16 mouse cellular contexts compared by ENCODE assay signal in genomic region chr11:18944972-18945625, GRCm38 (mm10).
DNase-seq lines count a peak whose midpoint lies in the region; ATAC-seq and TF ChIP-seq lines count a peak whose summit lies in the region.
"Had no signal": no experiment of that assay in that cellular context is flagged by ENCODE, and none has a peak within 500 bp of the region (broad histone marks: within the 10 kb centered on the region; RNA-seq: fewer than 3 reads in every experiment).

No protein-coding gene starts in this region.

- H3K4me1 ChIP-seq in heart, adult 2 months (ENCODE audit: control insufficient read depth, insufficient read depth, low read length) = peaks cover 9% of the 10 kb centered on the region
- H3K4me1 ChIP-seq in heart, embryonic 11.5 days (ENCODE audit: control insufficient read depth, insufficient read depth, low read length) = peaks cover 56% of the 10 kb centered on the region
- peaks cover 4% of the 10 kb centered on the region; the same call in 1 of the 2 replicates for H3K4me1 ChIP-seq in lung, embryonic 14.5 days (ENCODE audit: insufficient read depth)
- peaks cover 23% of the 10 kb centered on the region for H3K4me1 ChIP-seq in midbrain, embryonic 12.5 days
- peaks cover 51% of the 10 kb centered on the region for H3K4me1 ChIP-seq in stomach, embryonic 16.5 days (ENCODE audit: control insufficient read depth, insufficient read depth, low read length)

- H3K9me3 ChIP-seq in heart, embryonic 11.5 days (replicated peaks; ENCODE audit: control insufficient read depth, low read length) = no peaks in the 10 kb centered on the region
- no peaks in the 10 kb centered on the region for H3K9me3 ChIP-seq in lung, embryonic 14.5 days (ENCODE audit: low read depth, low read length)
- no peaks in the 10 kb centered on the region for H3K9me3 ChIP-seq in midbrain, embryonic 12.5 days
- no peaks in the 10 kb centered on the region for H3K9me3 ChIP-seq in stomach, embryonic 16.5 days (replicated peaks; ENCODE audit: control insufficient read depth, low read length)
- H3K9me3 ChIP-seq: liver, embryonic 15.5 days; neural tube, embryonic 12.5 days had no signal

- no peak overlapping the region for H3K4me2 ChIP-seq in heart, embryonic 11.5 days
- H3K4me2 ChIP-seq in lung, embryonic 14.5 days = no peak overlapping the region
- no peak overlapping the region for H3K4me2 ChIP-seq in midbrain, embryonic 12.5 days (replicated peaks)
- H3K4me2 ChIP-seq in stomach, embryonic 16.5 days (ENCODE audit: low read depth, low read length) = no peak overlapping the region
- H3K4me2 ChIP-seq: liver, embryonic 15.5 days; neural tube, embryonic 12.5 days had no signal

- intact Hi-C loops in heart, adult 2 months (cut with DNase I) = no loop called here

- DNase-seq in heart, adult 2 months = no peak
- DNase-seq in lung, embryonic 14.5 days = no peak
- no peak for DNase-seq in lung, postnatal 10 days
- no peak for DNase-seq in yolk sac, embryonic 10.5 days (ENCODE audit: low spot score)
- no peak for DNase-seq in ovary, postnatal 36 days (ENCODE audit: low spot score)
- DNase-seq: adrenal gland, adult 8-10 months; cerebellum, adult 11-12 months; forebrain, postnatal 0 days; kidney, postnatal 25 days; right cerebral cortex, postnatal 4 days had no signal

- H3K9ac ChIP-seq in heart, adult 2 months (ENCODE audit: low read depth, low read length) = no peak overlapping the region
- H3K9ac ChIP-seq in heart, embryonic 11.5 days (ENCODE audit: low read depth, low read length) = no peak overlapping the region
- H3K9ac ChIP-seq in lung, embryonic 14.5 days = no peak overlapping the region
- H3K9ac ChIP-seq in midbrain, embryonic 12.5 days (replicated peaks) = no peak overlapping the region
- no peak overlapping the region for H3K9ac ChIP-seq in stomach, embryonic 16.5 days (ENCODE audit: low read length)
- H3K9ac ChIP-seq: forebrain, postnatal 0 days; liver, embryonic 15.5 days; neural tube, embryonic 12.5 days had no signal

- no peak for ATAC-seq in heart, embryonic 11.5 days (replicated peaks; ENCODE audit: insufficient number of reproducible peaks, low FRiP score, low TSS enrichment)
- no peak for ATAC-seq in lung, embryonic 14.5 days (ENCODE audit: insufficient read depth)
- peak; percentile 45 for ATAC-seq in midbrain, embryonic 12.5 days (ENCODE audit: low FRiP score, low read depth)
- no peak for ATAC-seq in stomach, embryonic 16.5 days (ENCODE audit: insufficient read depth, low FRiP score)
- ATAC-seq: forebrain, postnatal 0 days; Patski had no signal

- no peaks in the 10 kb centered on the region for H3K27me3 ChIP-seq in heart, adult 2 months (ENCODE audit: control insufficient read depth, insufficient read depth, low read length)
- H3K27me3 ChIP-seq in heart, embryonic 11.5 days (ENCODE audit: control insufficient read depth, insufficient read depth, low read length) = no peaks in the 10 kb centered on the region
- no peaks in the 10 kb centered on the region for H3K27me3 ChIP-seq in lung, embryonic 14.5 days (ENCODE audit: insufficient read depth, low read length)
- H3K27me3 ChIP-seq in midbrain, embryonic 12.5 days = no peaks in the 10 kb centered on the region
- no peaks in the 10 kb centered on the region for H3K27me3 ChIP-seq in stomach, embryonic 16.5 days (ENCODE audit: control insufficient read depth, insufficient read depth, low read length)
- H3K27me3 ChIP-seq: liver, embryonic 15.5 days; neural tube, embryonic 12.5 days; Patski had no signal

- TF ChIP-seq CTCF in heart, adult 2 months (IDR thresholded peaks at IDR 0.05) = no peak
- no peak for TF ChIP-seq CTCF in lung, embryonic 14.5 days (IDR thresholded peaks at IDR 0.05; ENCODE audit: low read depth)

- TF ChIP-seq POLR2A in heart, adult 2 months (IDR thresholded peaks at IDR 0.05; ENCODE audit: insufficient read depth, low read depth, low read length) = no peak

- no peak for TF ChIP-seq EP300 in heart, adult 2 months (IDR thresholded peaks at IDR 0.05; ENCODE audit: insufficient read depth, low read depth, low read length)

- peaks cover 9% of the 10 kb centered on the region for H3K36me3 ChIP-seq in heart, adult 2 months (ENCODE audit: control insufficient read depth, insufficient read depth, low read length)
- H3K36me3 ChIP-seq in heart, embryonic 11.5 days (ENCODE audit: control insufficient read depth, insufficient read depth, low read length) = no peaks in the 10 kb centered on the region
- peaks cover 6% of the 10 kb centered on the region; the same call in 1 of the 2 replicates for H3K36me3 ChIP-seq in lung, embryonic 14.5 days (ENCODE audit: insufficient read depth)
- H3K36me3 ChIP-seq in midbrain, embryonic 12.5 days = no peaks in the 10 kb centered on the region
- no peaks in the 10 kb centered on the region; the same call in 1 of the 2 replicates for H3K36me3 ChIP-seq in stomach, embryonic 16.5 days (ENCODE audit: control insufficient read depth, insufficient read depth, low read length)
- H3K36me3 ChIP-seq: liver, embryonic 15.5 days; neural tube, embryonic 12.5 days had no signal

- H3K27ac ChIP-seq in heart, adult 2 months = peak overlapping the region; percentile 85
- H3K27ac ChIP-seq in heart, embryonic 11.5 days (ENCODE audit: low read depth, low read length) = no peak overlapping the region
- peak overlapping the region; percentile 66; the same call in 1 of the 2 replicates for H3K27ac ChIP-seq in lung, embryonic 14.5 days (ENCODE audit: low read depth)
- no peak overlapping the region; the same call in 1 of the 2 replicates for H3K27ac ChIP-seq in midbrain, embryonic 12.5 days (replicated peaks)
- H3K27ac ChIP-seq in stomach, embryonic 16.5 days (ENCODE audit: low read length) = peak overlapping the region; percentile 39; the same call in 1 of the 2 replicates
- H3K27ac ChIP-seq: liver, embryonic 15.5 days; neural tube, embryonic 12.5 days had no signal

- WGBS in heart, adult 2 months = 72% methylated on average over 14 of the region's 14 CpGs
- WGBS in heart, embryonic 11.5 days (ENCODE audit: insufficient replicate concordance) = 60% methylated on average over 14 of the region's 14 CpGs
- WGBS in lung, embryonic 14.5 days = 52% methylated on average over 14 of the region's 14 CpGs
- WGBS in midbrain, embryonic 12.5 days = 65% methylated on average over 14 of the region's 14 CpGs
- WGBS in stomach, embryonic 16.5 days = 46% methylated on average over 14 of the region's 14 CpGs

- H3K79me2 ChIP-seq in heart, adult 2 months (replicated peaks; ENCODE audit: control insufficient read depth, insufficient read depth, low read length) = no peaks in the 10 kb centered on the region

- no peak overlapping the region for H3K4me3 ChIP-seq in heart, adult 2 months
- H3K4me3 ChIP-seq in heart, embryonic 11.5 days (ENCODE audit: low read depth, low read length) = no peak overlapping the region
- H3K4me3 ChIP-seq in lung, embryonic 14.5 days (ENCODE audit: low read depth, low read length) = no peak overlapping the region
- no peak overlapping the region for H3K4me3 ChIP-seq in midbrain, embryonic 12.5 days
- H3K4me3 ChIP-seq in stomach, embryonic 16.5 days (replicated peaks; ENCODE audit: low read length) = no peak overlapping the region
- H3K4me3 ChIP-seq: liver, embryonic 15.5 days; neural tube, embryonic 12.5 days had no signal

Comparison
In these comparisons a context has a peak if more than half of its experiments do, and no peak if none do; other contexts are left out.
1. H3K27ac ChIP-seq: peak in heart, adult 2 months (single experiment), lung, embryonic 14.5 days (single experiment) and stomach, embryonic 16.5 days (single experiment); none in heart, embryonic 11.5 days (single experiment) and midbrain, embryonic 12.5 days (single experiment).